Mouse (Mus musculus) neural tube, embryonic 11.5 days (tissue): ENCODE measurements around the gene Fshr. TPM values are rescaled to one million over a fixed set of nuclear protein-coding genes. Genes with fewer than 3 reads are reported as not detected.
"Not testable (repeated sequence)": the region's sequence is repeated elsewhere in the genome, so short reads cannot be mapped to it uniquely, and the experiment has no call there.

Source experiments
- ATAC-seq: fragments of 200-750 bp; cut with Nextera tagmentation; 2 replicates; pipeline ENCODE4 v1.8.0; 2017; ENCODE audit warnings: moderate number of reproducible peaks, mild to moderate bottlenecking, moderate TSS enrichment, moderate library complexity; ENCODE audit not compliant: insufficient read depth, low FRiP score, low TSS enrichment
- DNase-seq: peaks from one replicate; pipeline ENCODE4 v3.0.0-alpha.2; 2015; ENCODE audit warnings: low spot score
- H3K27ac ChIP-seq: fragments of 300-500 bp; sonication (generic); 2 replicates; pipeline ENCODE4 v1.5.1; 2014; ENCODE audit warnings: low read depth, mild to moderate bottlenecking, low read length
- H3K27me3 ChIP-seq: fragments of 300-500 bp; sonication (generic); 2 replicates; pipeline ENCODE4 v1.6.1; 2014; ENCODE audit warnings: mild to moderate bottlenecking, low read length, mixed read lengths; ENCODE audit not compliant: control insufficient read depth, insufficient read depth
- H3K36me3 ChIP-seq: fragments of 300-500 bp; sonication (generic); 2 replicates; pipeline ENCODE4 v1.6.1; 2014; ENCODE audit warnings: mild to moderate bottlenecking, low read length, moderate library complexity, mixed read lengths; ENCODE audit not compliant: control insufficient read depth, insufficient read depth
- H3K4me1 ChIP-seq: fragments of 300-500 bp; sonication (generic); 2 replicates; pipeline ENCODE4 v1.6.1; 2014; ENCODE audit warnings: low read length, mixed read lengths; ENCODE audit not compliant: control insufficient read depth, insufficient read depth
- H3K4me2 ChIP-seq: fragments of 300-500 bp; sonication (generic); 2 replicates; pipeline ENCODE4 v1.6.1; 2014; ENCODE audit warnings: low read depth, mild to moderate bottlenecking, moderate library complexity
- H3K4me3 ChIP-seq: fragments of 300-500 bp; sonication (generic); 2 replicates; pipeline ENCODE4 v1.5.1; 2014; ENCODE audit warnings: low read depth, low read length
- H3K9ac ChIP-seq: fragments of 300-500 bp; sonication (generic); 2 replicates; pipeline ENCODE4 v1.6.1; 2014; ENCODE audit warnings: mild to moderate bottlenecking, low read length
- H3K9me3 ChIP-seq: fragments of 300-500 bp; sonication (generic); 2 replicates; pipeline ENCODE4 v1.6.1; 2016; ENCODE audit warnings: low read length; ENCODE audit not compliant: control insufficient read depth
- WGBS: fragments of 180-500 bp; shearing (Covaris S2); extraction: QIAGEN DNeasy Blood & Tissue Kit; methylation state at CpG from one replicate; pipeline ENCODE4 v1.1.7; 2014; 5-methylcytosine and 5-hydroxymethylcytosine counted together
- polyA plus RNA-seq: library from polyadenylated mRNA; unstranded; fragments of >200 nt; fragmentation: Nextera tagmentation; extraction: Ambion mirVana; gene quantifications from 2 replicates; pipeline ENCODE4 v1.2.1, GENCODE M21; 2014

Fshr gene
- polyA plus RNA-seq, 1 experiment from 2014 or later = not detected

GRCm38 (mm10) chr17:89113944-89114343, 86.5 kb downstream of the Fshr start:
- no peak overlapping the region for H3K9ac ChIP-seq
- H3K9me3 ChIP-seq = no peaks in the 10 kb centered on the region
- no peak for ATAC-seq
- no peaks in the 10 kb centered on the region for H3K4me1 ChIP-seq
- no peaks in the 10 kb centered on the region for H3K36me3 ChIP-seq
- no peak overlapping the region for H3K4me2 ChIP-seq
- DNase-seq = no peak
- no peaks in the 10 kb centered on the region for H3K27me3 ChIP-seq
- no peak overlapping the region for H3K27ac ChIP-seq
- H3K4me3 ChIP-seq = no peak overlapping the region

GRCm38 (mm10) chr17:89100719-89101350, 99.6 kb downstream of the Fshr start:
- WGBS = 88% methylated on average over 5 of the region's 5 CpGs
- no peak overlapping the region for H3K9ac ChIP-seq
- no peak overlapping the region for H3K27ac ChIP-seq
- H3K4me3 ChIP-seq = no peak overlapping the region
- H3K4me2 ChIP-seq = no peak overlapping the region
- no peaks in the 10 kb centered on the region for H3K27me3 ChIP-seq
- no peaks in the 10 kb centered on the region for H3K4me1 ChIP-seq
- no peak for ATAC-seq
- no peak for DNase-seq
- H3K9me3 ChIP-seq = no peaks in the 10 kb centered on the region
- H3K36me3 ChIP-seq = no peaks in the 10 kb centered on the region

- H3K9ac ChIP-seq, H3K27ac ChIP-seq, H3K9me3 ChIP-seq, H3K36me3 ChIP-seq, ATAC-seq, H3K27me3 ChIP-seq, DNase-seq, H3K4me2 ChIP-seq, H3K4me1 ChIP-seq, H3K4me3 ChIP-seq: not testable (repeated sequence)
- 79% methylated on average over 1 of the region's 1 CpGs for WGBS
These were observed 100.7 kb downstream of the Fshr start for GRCm38 (mm10) chr17:89099733-89100132.

- Histone ChIP-seq H3K27ac (no peak overlapping the region), H3K9ac (no peak overlapping the region), H3K4me3 (no peak overlapping the region), H3K9me3 (no peaks in the 10 kb centered on the region), H3K27me3 (no peaks in the 10 kb centered on the region), H3K4me1 (no peaks in the 10 kb centered on the region), H3K4me2 (no peak overlapping the region), H3K36me3 (no peaks in the 10 kb centered on the region)
- ATAC-seq (no peak), DNase-seq (no peak)
- 83% methylated on average over 5 of the region's 5 CpGs for WGBS
These were observed 110.6 kb downstream of the Fshr start for GRCm38 (mm10) chr17:89089692-89090475.

- Histone ChIP-seq H3K9me3 (no peaks in the 10 kb centered on the region), H3K36me3 (no peaks in the 10 kb centered on the region), H3K27ac (no peak overlapping the region), H3K9ac (no peak overlapping the region), H3K4me2 (no peak overlapping the region), H3K4me3 (no peak overlapping the region), H3K27me3 (no peaks in the 10 kb centered on the region), H3K4me1 (no peaks in the 10 kb centered on the region)
- WGBS = 51% methylated on average over 2 of the region's 2 CpGs
- DNase-seq (no peak), ATAC-seq (no peak)
These were observed 117.6 kb downstream of the Fshr start for GRCm38 (mm10) chr17:89082897-89083296.

GRCm38 (mm10) chr17:89079706-89080105, 120.8 kb downstream of the Fshr start:
- no peaks in the 10 kb centered on the region for H3K9me3 ChIP-seq
- no peak overlapping the region for H3K9ac ChIP-seq
- no peaks in the 10 kb centered on the region for H3K27me3 ChIP-seq
- no peak overlapping the region for H3K27ac ChIP-seq
- no peaks in the 10 kb centered on the region for H3K4me1 ChIP-seq
- no peak overlapping the region for H3K4me3 ChIP-seq
- no peaks in the 10 kb centered on the region for H3K36me3 ChIP-seq
- ATAC-seq (no peak), DNase-seq (no peak)
- 88% methylated on average over 5 of the region's 5 CpGs for WGBS
- H3K4me2 ChIP-seq = no peak overlapping the region

- ATAC-seq (no peak), DNase-seq (no peak)
- Histone ChIP-seq H3K27me3 (no peaks in the 10 kb centered on the region), H3K9me3 (no peaks in the 10 kb centered on the region), H3K4me1 (no peaks in the 10 kb centered on the region), H3K27ac (no peak overlapping the region), H3K4me3 (no peak overlapping the region), H3K4me2 (no peak overlapping the region), H3K36me3 (no peaks in the 10 kb centered on the region), H3K9ac (no peak overlapping the region)
- 73% methylated on average over 3 of the region's 3 CpGs for WGBS
These were observed 136.0 kb downstream of the Fshr start for GRCm38 (mm10) chr17:89064327-89065095.

- no peak for DNase-seq
- no peak for ATAC-seq
- 85% methylated on average over 8 of the region's 8 CpGs for WGBS
- no peaks in the 10 kb centered on the region for H3K9me3 ChIP-seq
- H3K4me2 ChIP-seq = no peak overlapping the region
- no peak overlapping the region for H3K4me3 ChIP-seq
- no peak overlapping the region for H3K27ac ChIP-seq
- H3K9ac ChIP-seq = no peak overlapping the region
- H3K36me3 ChIP-seq = no peaks in the 10 kb centered on the region
- no peaks in the 10 kb centered on the region for H3K27me3 ChIP-seq
- no peaks in the 10 kb centered on the region for H3K4me1 ChIP-seq
These were observed 138.0 kb downstream of the Fshr start for GRCm38 (mm10) chr17:89062348-89062949.
